Mouse (Mus musculus): ENCODE measurements at regions not wholly inside any gene's neighbourhood (a gene's known extent, or its start where the extent isn't known, plus 50 kb on each side); places are given as distances from the start of the nearest gene placed in this dataset.

GRCm38 (mm10) chr2:30675839-30676238 is 81.0 kb downstream of the Cstad start:
- Histone ChIP-seq H3K36me3 (ENCODE audit: control insufficient read depth in 1 of 2, insufficient read depth in 2 of 2, low read length in 2 of 2) (no peaks in the 10 kb centered on the region), H3K79me2 (ENCODE audit: control insufficient read depth, insufficient read depth, low read length, poor library complexity) (no peaks in the 10 kb centered on the region), H3K27me3 (ENCODE audit: control insufficient read depth in 1 of 2, insufficient read depth in 2 of 2, low read length in 2 of 2) (peaks cover 7 to 8% of the 10 kb centered on the region in 2 experiments; a peak in 3 of 4 replicates), H3K4me1 (ENCODE audit: control insufficient read depth in 1 of 2, insufficient read depth in 2 of 2, low read length in 2 of 2) (0 out of 4 replicates have a peak, but pooled peaks cover 0 to 4% of the 10 kb centered on the region in 2 experiments), H3K9ac (ENCODE audit: control insufficient read depth, low read depth, low read length, poor library complexity, severe bottlenecking) (no peak overlapping the region), H3K4me3 (ENCODE audit: control insufficient read depth in 1 of 2, insufficient read depth in 1 of 2, low read depth in 2 of 2, low read length in 2 of 2) (no peak overlapping the region), H3K27ac (ENCODE audit: control insufficient read depth, low read depth, low read length) (no peak overlapping the region), H3K9me3 (replicated peaks; ENCODE audit: insufficient read depth, low read length) (no peaks in the 10 kb centered on the region)
- DNase-seq (ENCODE audit: low read depth, low spot score) = no peak
- TF ChIP-seq USF1 (IDR thresholded peaks at IDR 0.05; ENCODE audit: low read depth, low read length) (no peak), SMC3 (IDR thresholded peaks at IDR 0.05; ENCODE audit: low read depth, low read length) (no peak), CHD1 (IDR thresholded peaks at IDR 0.05; ENCODE audit: low read depth, low read length) (no peak), MYC (IDR thresholded peaks at IDR 0.05; ENCODE audit: low read depth, low read length) (no peak), UBTF (IDR thresholded peaks at IDR 0.05; ENCODE audit: borderline replicate concordance, insufficient read depth, low read depth, low read length) (no peak), MAFK (IDR thresholded peaks at IDR 0.05; ENCODE audit: borderline replicate concordance, low read depth, low read length) (no peak), POLR2A (IDR thresholded peaks at IDR 0.05; ENCODE audit: control insufficient read depth in 1 of 2, insufficient read depth in 1 of 2, low read depth in 1 of 2, low read length in 2 of 2, poor library complexity in 1 of 2) (no peak), POLR2AphosphoS5 (IDR thresholded peaks at IDR 0.05; ENCODE audit: borderline replicate concordance, low read depth, low read length) (no peak), GATA1 (IDR thresholded peaks at IDR 0.05; ENCODE audit: low read depth, low read length) (no peak), USF2 (IDR thresholded peaks at IDR 0.05; ENCODE audit: borderline replicate concordance in 1 of 2, insufficient read depth in 1 of 2, low read depth in 1 of 2, low read length in 2 of 2) (no peak), HCFC1 (IDR thresholded peaks at IDR 0.05; ENCODE audit: low read depth, low read length) (no peak), JUND (IDR thresholded peaks at IDR 0.05; ENCODE audit: low read depth, low read length) (no peak), CHD2 (IDR thresholded peaks at IDR 0.05; ENCODE audit: low read length) (no peak), RAD21 (IDR thresholded peaks at IDR 0.05; ENCODE audit: low read depth, low read length) (no peak), TAL1 (IDR thresholded peaks at IDR 0.05; ENCODE audit: low read length) (no peak)

DNA sequence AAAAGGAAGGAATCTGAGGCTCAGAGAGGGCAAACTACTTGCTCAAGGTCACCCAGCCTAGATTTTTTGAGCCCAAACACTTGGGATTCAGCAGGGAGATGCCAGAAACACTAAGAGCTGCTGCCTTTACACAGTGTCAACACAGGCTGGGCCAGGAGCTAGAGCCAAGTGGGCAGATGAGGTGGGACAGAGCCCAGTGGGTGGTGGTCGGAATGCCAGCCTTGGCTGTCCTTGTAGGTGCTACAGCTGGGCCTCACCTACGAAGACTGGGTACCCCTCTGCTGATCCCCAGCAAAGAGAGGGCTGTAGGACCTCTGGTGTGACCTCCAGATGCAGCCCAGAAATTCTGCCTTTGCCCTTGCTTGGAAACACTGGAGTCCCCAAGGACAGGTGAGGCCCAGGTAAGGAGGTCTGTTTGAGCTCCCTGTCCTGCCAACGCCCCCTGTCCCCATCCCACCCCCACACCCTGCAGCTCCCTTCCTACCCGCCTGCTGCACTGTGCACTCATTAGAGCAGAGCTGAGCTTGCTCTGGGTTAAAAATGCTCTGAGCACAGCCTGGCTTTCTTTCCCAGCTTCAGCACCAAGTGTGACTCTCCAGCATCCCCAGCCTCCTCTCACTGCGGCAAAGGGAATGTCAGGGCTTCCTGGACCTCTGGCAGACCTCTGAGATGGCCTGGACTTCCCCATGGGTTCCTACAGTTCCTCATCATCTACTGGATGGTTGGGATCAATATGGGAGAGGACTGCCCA is 76.2 kb downstream of the Cstad start:
- H3K4me1 ChIP-seq (ENCODE audit: control insufficient read depth in 1 of 2, insufficient read depth in 2 of 2, low read length in 2 of 2) = no peaks in the 10 kb centered on the region
- H3K27me3 ChIP-seq (ENCODE audit: control insufficient read depth in 1 of 2, insufficient read depth in 2 of 2, low read length in 2 of 2) = peaks cover 8 to 13% of the 10 kb centered on the region in 2 experiments
- H3K4me3 ChIP-seq (ENCODE audit: control insufficient read depth in 1 of 2, insufficient read depth in 1 of 2, low read depth in 2 of 2, low read length in 2 of 2) = no peak overlapping the region
- TF ChIP-seq POLR2AphosphoS5 (IDR thresholded peaks at IDR 0.05; ENCODE audit: borderline replicate concordance, low read depth, low read length) (no peak), JUND (IDR thresholded peaks at IDR 0.05; ENCODE audit: low read depth, low read length) (no peak), TCF12 (IDR thresholded peaks at IDR 0.05; ENCODE audit: low read depth, low read length) (no peak), KAT2A (conservative IDR thresholded peaks at IDR 0.05; ENCODE audit: low read depth, low read length) (no peak), POLR2AphosphoS2 (IDR thresholded peaks at IDR 0.05; ENCODE audit: low read length) (no peak), ZMIZ1 (IDR thresholded peaks at IDR 0.05; ENCODE audit: low read depth, low read length) (no peak), CTCF (IDR thresholded peaks at IDR 0.05 in 2 of 3, conservative IDR thresholded peaks at IDR 0.05 in 1 of 3; ENCODE audit: control insufficient read depth in 1 of 3, insufficient read depth in 1 of 3, low read depth in 2 of 3, low read length in 3 of 3, poor library complexity in 1 of 3, severe bottlenecking in 1 of 3) (no peak), RAD21 (IDR thresholded peaks at IDR 0.05; ENCODE audit: low read depth, low read length) (no peak), GABPA (IDR thresholded peaks at IDR 0.05; ENCODE audit: low read depth, low read length) (no peak), MEF2A (IDR thresholded peaks at IDR 0.05; ENCODE audit: extremely low read depth, insufficient replicate concordance, low read depth, low read length, poor library complexity, severe bottlenecking) (no peak)
- no peak overlapping the region for H3K27ac ChIP-seq (ENCODE audit: control insufficient read depth, low read depth, low read length)
- no peaks in the 10 kb centered on the region for H3K36me3 ChIP-seq (ENCODE audit: control insufficient read depth in 1 of 2, insufficient read depth in 2 of 2, low read length in 2 of 2)
- H3K79me2 ChIP-seq (ENCODE audit: control insufficient read depth, insufficient read depth, low read length, poor library complexity) = no peaks in the 10 kb centered on the region
- no peaks in the 10 kb centered on the region for H3K9me3 ChIP-seq (replicated peaks; ENCODE audit: insufficient read depth, low read length)
- no peak for DNase-seq (ENCODE audit: low read depth, low spot score)
- H3K9ac ChIP-seq (ENCODE audit: control insufficient read depth, low read depth, low read length, poor library complexity, severe bottlenecking) = no peak overlapping the region
